Mouse (Mus musculus): Measurements from ENCODE around the gene Robo2. TPM values are rescaled to one million over a fixed set of nuclear protein-coding genes. Genes with fewer than 3 reads are reported as not detected.

Gene Robo2
- total and polyA plus RNA-seq, 2 experiments from 2014 or later, result 45.5 to 114 TPM

GRCm38 (mm10) chr16:74282549-74282948 lies 129.1 kb downstream of the Robo2 start:
- peak; percentile 79 for ATAC-seq
- 34% methylated on average over 6 of the region's 6 CpGs for WGBS

GRCm38 (mm10) chr16:74276855-74277573 lies 134.6 kb downstream of the Robo2 start:
- H3K36me3 ChIP-seq (ENCODE audit: insufficient read depth), result no peaks in the 10 kb centered on the region
- H3K9ac ChIP-seq, result no peak overlapping the region
- ATAC-seq, result no peak
- no peak for DNase-seq
- no peaks in the 10 kb centered on the region for H3K4me1 ChIP-seq (ENCODE audit: insufficient read depth)
- H3K27me3 ChIP-seq (ENCODE audit: insufficient read depth, low read length), result no peaks in the 10 kb centered on the region
- no peak overlapping the region for H3K4me2 ChIP-seq (ENCODE audit: low read depth)
- no peak overlapping the region for H3K4me3 ChIP-seq (ENCODE audit: low read depth, low read length)
- no peak overlapping the region for H3K27ac ChIP-seq (ENCODE audit: low read depth, low read length)
- TF ChIP-seq CTCF (IDR thresholded peaks at IDR 0.05; ENCODE audit: low read depth), result no peak
- 39% methylated on average over 3 of the region's 3 CpGs for WGBS
- H3K9me3 ChIP-seq (ENCODE audit: low read length), result no peaks in the 10 kb centered on the region

More at GRCm38 (mm10) chr16:74282549-74282948, 129.1 kb downstream of the Robo2 start:
- TF ChIP-seq CTCF (IDR thresholded peaks at IDR 0.05; ENCODE audit: low read depth), result no peak
- H3K27me3 ChIP-seq (ENCODE audit: insufficient read depth, low read length), result no peaks in the 10 kb centered on the region
- H3K9ac ChIP-seq, result no peak overlapping the region
- no peak overlapping the region for H3K4me2 ChIP-seq (ENCODE audit: low read depth)
- H3K4me1 ChIP-seq (ENCODE audit: insufficient read depth), result peaks cover 6% of the 10 kb centered on the region; the same call in 1 of the 2 replicates
- no peaks in the 10 kb centered on the region for H3K36me3 ChIP-seq (ENCODE audit: insufficient read depth)
- no peak overlapping the region for H3K27ac ChIP-seq (ENCODE audit: low read depth, low read length)
- no peaks in the 10 kb centered on the region for H3K9me3 ChIP-seq (ENCODE audit: low read length)
- no peak overlapping the region for H3K4me3 ChIP-seq (ENCODE audit: low read depth, low read length)
- peak; percentile 46 for DNase-seq

DNA sequence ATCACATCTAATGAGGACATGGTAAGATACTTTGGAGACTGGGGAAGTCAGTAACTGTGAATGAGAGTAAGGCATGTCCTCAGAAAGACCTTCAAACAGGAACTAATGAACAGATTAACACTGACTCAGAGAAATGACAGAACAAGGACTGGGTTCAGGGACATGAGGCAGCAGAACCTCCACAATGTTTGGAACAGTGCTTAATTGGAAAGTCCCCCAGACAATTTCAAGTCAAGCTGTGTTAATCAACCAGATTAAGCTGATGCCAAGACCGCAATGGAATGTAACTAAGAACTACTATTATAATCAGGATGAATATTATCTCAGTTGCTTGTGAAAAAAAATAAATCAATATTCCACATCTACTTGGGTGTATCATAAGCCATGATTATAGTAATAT lies 137.0 kb downstream of the Robo2 start:
- no peak overlapping the region for H3K4me3 ChIP-seq (ENCODE audit: low read depth, low read length)
- H3K9ac ChIP-seq, result no peak overlapping the region
- WGBS, result 68% methylated on average over 1 of the region's 1 CpGs
- no peaks in the 10 kb centered on the region for H3K9me3 ChIP-seq (ENCODE audit: low read length)
- ATAC-seq (no peak), DNase-seq (no peak)
- no peaks in the 10 kb centered on the region for H3K36me3 ChIP-seq (ENCODE audit: insufficient read depth)
- no peak overlapping the region for H3K4me2 ChIP-seq (ENCODE audit: low read depth)
- H3K27me3 ChIP-seq (ENCODE audit: insufficient read depth, low read length), result no peaks in the 10 kb centered on the region
- no peaks in the 10 kb centered on the region for H3K4me1 ChIP-seq (ENCODE audit: insufficient read depth)
- H3K27ac ChIP-seq (ENCODE audit: low read depth, low read length), result no peak overlapping the region
- TF ChIP-seq CTCF (IDR thresholded peaks at IDR 0.05; ENCODE audit: low read depth), result no peak

- Histone ChIP-seq H3K9me3 (ENCODE audit: low read length) (no peaks in the 10 kb centered on the region), H3K4me2 (ENCODE audit: low read depth) (no peak overlapping the region), H3K4me3 (ENCODE audit: low read depth, low read length) (no peak overlapping the region), H3K27ac (ENCODE audit: low read depth, low read length) (no peak overlapping the region), H3K4me1 (ENCODE audit: insufficient read depth) (no peaks in the 10 kb centered on the region), H3K36me3 (ENCODE audit: insufficient read depth) (no peaks in the 10 kb centered on the region), H3K9ac (no peak overlapping the region), H3K27me3 (ENCODE audit: insufficient read depth, low read length) (no peaks in the 10 kb centered on the region)
- DNase-seq (no peak), ATAC-seq (no peak)
- TF ChIP-seq CTCF (IDR thresholded peaks at IDR 0.05; ENCODE audit: low read depth), result no peak
- WGBS, result 64% methylated on average over 4 of the region's 4 CpGs
These were observed 138.6 kb downstream of the Robo2 start for GRCm38 (mm10) chr16:74272993-74273392.

GRCm38 (mm10) chr16:74258241-74258640 lies 153.4 kb downstream of the Robo2 start:
- no peak overlapping the region for H3K9ac ChIP-seq
- no peak overlapping the region for H3K27ac ChIP-seq (ENCODE audit: low read depth, low read length)
- no peaks in the 10 kb centered on the region for H3K9me3 ChIP-seq (ENCODE audit: low read length)
- no peaks in the 10 kb centered on the region for H3K27me3 ChIP-seq (ENCODE audit: insufficient read depth, low read length)
- DNase-seq (no peak), ATAC-seq (no peak)
- no peak overlapping the region for H3K4me3 ChIP-seq (ENCODE audit: low read depth, low read length)
- no peaks in the 10 kb centered on the region for H3K4me1 ChIP-seq (ENCODE audit: insufficient read depth)
- TF ChIP-seq CTCF (IDR thresholded peaks at IDR 0.05; ENCODE audit: low read depth), result no peak
- H3K36me3 ChIP-seq (ENCODE audit: insufficient read depth), result no peaks in the 10 kb centered on the region
- 48% methylated on average over 2 of the region's 2 CpGs for WGBS
- H3K4me2 ChIP-seq (ENCODE audit: low read depth), result no peak overlapping the region

- no peaks in the 10 kb centered on the region for H3K4me1 ChIP-seq (ENCODE audit: insufficient read depth)
- H3K27me3 ChIP-seq (ENCODE audit: insufficient read depth, low read length), result no peaks in the 10 kb centered on the region
- H3K4me2 ChIP-seq (ENCODE audit: low read depth), result no peak overlapping the region
- H3K36me3 ChIP-seq (ENCODE audit: insufficient read depth), result no peaks in the 10 kb centered on the region
- H3K4me3 ChIP-seq (ENCODE audit: low read depth, low read length), result no peak overlapping the region
- TF ChIP-seq CTCF (IDR thresholded peaks at IDR 0.05; ENCODE audit: low read depth), result no peak
- WGBS, result 90% methylated on average over 5 of the region's 5 CpGs
- ATAC-seq (no peak), DNase-seq (no peak)
- no peaks in the 10 kb centered on the region for H3K9me3 ChIP-seq (ENCODE audit: low read length)
- H3K9ac ChIP-seq, result no peak overlapping the region
- no peak overlapping the region for H3K27ac ChIP-seq (ENCODE audit: low read depth, low read length)
These were observed 167.2 kb downstream of the Robo2 start for GRCm38 (mm10) chr16:74244452-74244851.

DNA sequence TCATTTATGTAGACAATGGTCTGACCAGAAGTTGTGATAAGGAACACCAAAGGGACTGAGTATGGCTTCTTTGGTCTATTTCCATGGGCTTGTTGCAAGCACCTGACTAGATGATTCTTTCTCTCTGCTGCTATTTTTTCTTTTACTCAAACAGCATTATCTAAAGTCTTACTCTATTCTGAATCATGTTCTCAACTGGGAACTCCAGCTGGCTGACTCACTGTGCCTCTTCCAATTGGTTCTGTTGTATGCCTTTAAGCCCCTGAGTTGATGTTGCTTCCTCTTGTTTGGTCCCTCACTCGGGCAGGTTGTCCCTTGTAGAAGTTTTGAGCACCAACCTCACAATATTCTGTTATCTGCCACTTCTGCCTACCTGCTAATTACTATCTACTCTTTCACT lies 170.1 kb downstream of the Robo2 start:
- TF ChIP-seq CTCF (IDR thresholded peaks at IDR 0.05; ENCODE audit: low read depth), result no peak
- ATAC-seq, result no peak
- 89% methylated on average over 1 of the region's 1 CpGs for WGBS

More for the DNA sequence above, 170.1 kb downstream of the Robo2 start:
- H3K4me2 ChIP-seq (ENCODE audit: low read depth), result no peak overlapping the region
- no peaks in the 10 kb centered on the region for H3K9me3 ChIP-seq (ENCODE audit: low read length)
- H3K9ac ChIP-seq, result no peak overlapping the region
- no peaks in the 10 kb centered on the region for H3K27me3 ChIP-seq (ENCODE audit: insufficient read depth, low read length)
- DNase-seq, result no peak
- H3K36me3 ChIP-seq (ENCODE audit: insufficient read depth), result no peaks in the 10 kb centered on the region
- 0 out of 2 replicates have a peak, but pooled peaks cover 4% of the 10 kb centered on the region for H3K4me1 ChIP-seq (ENCODE audit: insufficient read depth)
- H3K27ac ChIP-seq (ENCODE audit: low read depth, low read length), result no peak overlapping the region
- H3K4me3 ChIP-seq (ENCODE audit: low read depth, low read length), result no peak overlapping the region
